Mouse (Mus musculus): ENCODE results near the gene Zic2.
A peak's percentile ranks its signal among the peaks of the same experiment; 100 is the strongest.

Gene Zic2

DNA sequence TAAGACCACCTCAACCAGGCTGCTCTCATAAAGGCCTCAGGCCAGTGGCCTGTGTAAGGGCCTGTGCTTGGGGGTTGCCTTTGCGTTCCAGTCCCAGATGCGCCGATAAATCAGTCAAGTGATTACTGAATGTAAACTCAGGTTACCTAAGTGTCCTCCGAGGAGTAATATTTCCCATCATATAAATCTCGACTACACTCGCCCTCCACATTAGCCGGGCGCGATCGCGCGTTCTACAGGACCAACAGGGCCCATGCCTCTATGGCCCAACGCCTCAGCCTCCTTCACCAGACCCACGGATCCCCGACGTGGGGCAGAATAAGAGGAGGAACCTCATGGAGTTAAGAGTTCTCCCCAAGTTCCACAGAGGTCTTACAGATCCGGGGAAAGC is 12.6 kb upstream of the Zic2 start:
- DNase-seq: no peak

DNA sequence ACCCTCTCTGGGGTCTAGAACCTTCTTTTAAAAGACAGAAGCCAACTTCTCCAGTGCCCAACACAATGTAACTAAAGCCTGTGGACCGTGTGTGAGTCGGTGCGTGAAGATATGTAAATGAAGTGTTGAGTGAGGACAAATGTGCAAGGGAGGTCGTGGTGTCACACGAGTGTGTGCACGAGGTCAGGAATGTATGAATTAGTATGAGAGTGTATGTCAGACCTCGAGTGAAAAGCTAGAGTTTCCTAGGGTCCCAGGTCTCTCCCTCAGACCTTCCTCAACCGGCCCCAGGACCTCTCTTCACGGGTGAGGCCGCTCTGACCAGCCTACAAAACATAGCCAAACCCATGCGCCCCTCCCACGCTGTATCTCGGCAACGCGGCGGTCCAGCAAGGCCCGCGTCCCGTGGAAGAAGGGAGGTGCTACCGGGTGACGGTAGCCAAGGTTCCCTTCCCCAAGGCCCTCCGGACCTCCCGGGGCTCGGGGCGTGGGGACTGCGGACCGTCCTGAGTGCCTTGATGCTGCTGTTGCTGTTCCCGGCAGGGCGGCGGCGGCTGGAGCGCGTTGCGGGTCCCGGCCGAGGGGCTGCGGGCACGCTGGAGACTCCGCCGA is 12.0 kb upstream of the Zic2 start:
- DNase-seq: no peak

DNA sequence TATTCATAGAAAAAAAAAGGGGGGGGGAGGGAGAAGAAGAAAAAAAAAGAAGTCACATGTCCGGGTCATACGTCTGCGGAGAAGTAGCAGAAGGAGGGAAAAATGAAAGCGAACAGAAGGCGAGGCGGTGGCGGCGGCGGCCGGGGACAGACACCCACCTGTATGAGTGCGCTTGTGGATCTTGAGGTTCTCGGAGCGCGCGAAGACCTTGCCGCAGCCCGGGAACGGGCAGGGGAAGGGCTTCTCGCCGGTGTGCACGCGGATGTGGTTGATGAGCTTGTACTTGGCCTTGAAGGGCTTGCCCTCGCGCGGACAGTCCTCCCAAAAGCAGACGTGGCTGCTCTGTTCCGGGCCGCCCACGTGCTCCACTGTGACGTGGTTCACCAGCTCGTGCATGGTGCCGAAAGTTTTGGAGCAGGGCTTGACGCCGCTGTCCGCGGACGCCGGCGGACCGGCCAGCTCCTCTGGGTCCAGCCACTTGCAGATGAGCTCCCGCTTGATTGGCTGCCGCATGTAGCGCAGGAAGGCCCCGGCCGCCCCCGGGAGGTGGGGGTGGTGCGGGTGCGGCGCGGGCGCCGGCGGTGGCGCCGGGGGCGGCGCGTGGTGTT is 11.4 kb upstream of the Zic2 start:
- peak in 1 of 2 experiments; percentile 61 for DNase-seq

DNA sequence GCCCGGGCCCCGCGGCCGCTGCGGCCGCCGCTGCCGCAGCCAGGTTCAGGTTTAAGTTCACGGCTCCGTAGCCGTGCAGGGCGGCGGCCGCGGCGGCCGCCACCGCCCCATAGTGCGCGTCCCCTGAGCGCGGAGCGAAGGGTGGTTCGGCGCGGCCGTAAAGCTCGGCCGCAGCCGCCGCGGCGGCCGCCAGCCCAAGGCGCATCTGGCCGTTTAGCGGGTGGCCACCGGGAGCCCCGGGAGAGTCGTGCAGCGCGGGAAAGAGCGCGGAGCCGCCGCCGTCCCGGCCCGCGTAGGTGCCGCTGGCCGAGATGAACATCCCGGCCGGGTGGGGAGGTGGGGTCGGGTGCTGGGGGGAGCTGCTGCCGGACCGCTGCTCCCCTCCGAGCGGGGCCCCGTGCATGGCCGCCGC is 10.9 kb upstream of the Zic2 start:
- peak in 1 of 2 experiments; percentile 32 for DNase-seq

DNA sequence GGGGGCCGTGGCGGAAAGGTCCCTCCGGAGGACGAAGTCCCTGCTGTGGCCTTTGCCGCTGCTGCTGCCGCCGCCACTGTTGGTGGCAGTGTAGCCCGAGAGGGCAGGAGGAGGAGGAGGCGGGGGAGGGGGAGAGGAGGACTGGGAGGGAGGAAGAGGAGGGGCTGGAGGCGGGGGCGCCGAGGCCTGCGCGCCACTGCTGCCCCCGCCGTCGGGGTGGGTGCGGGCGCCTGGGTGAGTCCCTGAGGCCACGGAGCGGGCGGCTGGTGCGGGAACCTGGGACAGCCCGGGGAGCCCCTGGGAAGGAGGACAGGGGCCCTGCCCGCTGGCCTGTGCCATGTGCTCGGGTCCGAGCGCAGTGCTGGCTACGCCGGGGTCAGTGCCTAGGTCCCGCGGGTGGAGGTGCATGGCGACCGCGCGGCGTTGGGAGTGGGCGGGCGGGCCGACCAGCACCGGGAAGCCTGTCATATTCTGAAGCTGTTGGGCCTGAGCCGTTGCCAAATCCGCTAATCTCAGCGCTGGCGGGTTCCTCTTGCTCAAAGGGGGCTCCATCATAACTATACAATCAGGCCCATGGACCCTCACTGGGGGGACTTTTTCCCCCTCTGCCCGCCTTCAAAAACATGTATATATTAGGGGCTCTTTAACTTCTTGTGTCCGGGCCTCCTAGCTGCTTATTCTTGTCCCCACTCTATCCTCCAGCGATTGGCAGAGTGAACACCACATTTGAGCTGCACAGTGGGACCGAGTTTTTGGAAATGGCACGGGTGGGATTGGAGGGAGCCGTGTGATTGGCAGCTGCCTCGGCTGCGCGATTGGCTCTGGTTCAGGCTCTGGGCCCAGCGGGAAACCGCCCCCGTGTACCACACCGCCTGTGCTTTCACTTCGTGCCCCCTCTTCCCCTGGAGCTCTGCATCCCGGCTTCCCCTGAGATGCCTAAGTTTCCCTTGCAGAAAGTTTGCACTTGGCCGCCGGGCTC is 10.2 kb upstream of the Zic2 start, which contains the start of gene Zic5:
Gene Zic5, minus strand, starts transcription at position 915 of the 979 bp plus-strand sequence.
- peak in 1 of 2 experiments; percentile 38 for DNase-seq

DNA sequence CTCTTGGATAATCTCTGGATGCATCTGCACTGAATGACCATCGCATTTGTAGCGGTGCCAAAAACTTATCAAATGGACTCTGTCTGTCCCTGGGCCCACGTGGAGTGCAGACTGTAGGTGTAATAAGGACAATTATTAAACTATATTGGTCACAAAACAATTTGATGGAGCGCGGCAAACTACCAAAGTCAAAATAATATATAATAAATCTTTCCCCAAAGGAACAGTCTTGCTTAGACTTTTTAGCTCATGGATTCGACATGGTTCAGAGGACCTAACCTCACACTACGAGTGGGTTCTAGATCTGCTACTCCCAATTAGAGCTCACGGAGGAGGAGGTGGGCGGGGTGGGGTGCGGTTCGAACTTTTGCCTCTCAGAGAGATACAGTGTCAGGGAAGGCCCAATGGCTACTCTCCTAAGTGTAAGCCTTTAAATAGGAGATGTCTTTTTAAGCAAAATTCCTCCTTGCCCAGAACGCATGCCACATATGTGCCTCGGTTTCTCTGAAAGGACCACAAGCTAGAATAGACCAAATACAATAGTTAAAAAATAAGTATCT is 9.2 kb upstream of the Zic2 start:
- DNase-seq: no peak

DNA sequence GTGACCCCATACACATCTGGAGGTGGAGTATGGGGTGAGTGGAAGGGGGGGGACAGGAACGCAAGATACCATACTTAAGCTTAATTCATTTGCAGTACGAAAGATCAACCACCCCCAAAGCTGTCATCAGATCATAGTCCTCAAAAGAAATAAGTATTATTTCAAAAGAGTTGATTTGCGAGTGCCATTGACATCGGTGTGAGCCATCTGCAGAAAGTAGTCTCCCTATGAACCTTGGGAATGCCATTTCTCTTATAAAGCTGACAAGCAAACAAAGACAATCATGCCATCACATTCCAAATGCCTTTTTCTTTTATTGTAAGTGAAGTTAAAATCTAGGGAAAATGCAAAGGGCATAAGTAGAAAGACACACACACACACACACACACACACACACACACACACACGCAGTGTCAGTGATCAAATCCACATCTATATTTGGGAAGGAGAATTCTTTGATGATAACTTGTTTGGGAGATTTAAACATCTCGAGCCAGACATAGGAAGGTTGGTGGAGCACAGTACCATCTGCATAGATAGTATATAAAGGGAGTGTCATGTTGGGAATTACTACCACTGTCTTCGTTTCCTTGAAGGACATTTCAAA is 8.4 kb upstream of the Zic2 start:
- DNase-seq: no peak

DNA sequence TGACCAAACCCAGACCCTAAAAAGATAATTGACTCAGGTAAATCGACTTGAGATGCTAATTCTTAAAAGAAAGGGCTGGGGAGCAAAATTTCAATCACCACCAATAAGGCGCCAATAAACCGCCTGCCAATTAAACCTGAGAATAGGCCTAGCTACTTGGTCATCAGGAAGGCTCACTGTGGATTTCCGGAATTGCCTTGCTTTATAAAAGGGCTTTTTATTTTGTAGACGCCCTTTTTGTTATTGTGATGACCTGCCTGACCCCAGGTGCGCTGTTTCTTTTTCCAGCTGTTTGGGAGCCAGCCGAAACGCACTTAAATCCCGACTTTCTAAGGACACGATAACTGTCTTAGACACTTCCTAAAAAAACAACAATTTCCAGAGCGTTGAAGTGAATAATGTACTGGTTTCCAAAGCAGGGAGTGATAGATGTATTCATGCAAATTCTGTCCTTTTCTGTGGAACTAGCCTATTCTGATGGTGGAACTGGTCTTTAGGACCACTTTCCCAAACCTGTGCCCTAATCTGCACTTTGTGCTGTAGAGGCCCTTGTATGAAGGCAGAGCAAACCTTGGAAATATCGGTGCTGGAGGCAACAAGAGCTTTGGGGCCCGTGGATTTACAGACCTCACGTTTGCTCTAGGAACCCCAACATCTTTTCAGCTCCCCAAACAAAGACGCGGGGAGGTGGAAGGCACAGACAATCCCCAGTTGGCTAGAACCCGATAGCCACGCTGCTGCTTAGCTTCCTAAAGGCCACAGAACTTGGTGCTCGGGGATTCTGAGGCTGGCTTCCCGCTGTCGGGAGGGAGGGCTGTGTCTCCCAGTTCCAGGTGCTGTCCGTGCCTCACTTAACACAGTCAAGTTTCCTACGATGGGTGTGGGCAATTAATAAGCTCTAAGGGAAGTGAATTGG is 7.1 kb upstream of the Zic2 start:
- DNase-seq: peak in 1 of 2 experiments; percentile 10

DNA sequence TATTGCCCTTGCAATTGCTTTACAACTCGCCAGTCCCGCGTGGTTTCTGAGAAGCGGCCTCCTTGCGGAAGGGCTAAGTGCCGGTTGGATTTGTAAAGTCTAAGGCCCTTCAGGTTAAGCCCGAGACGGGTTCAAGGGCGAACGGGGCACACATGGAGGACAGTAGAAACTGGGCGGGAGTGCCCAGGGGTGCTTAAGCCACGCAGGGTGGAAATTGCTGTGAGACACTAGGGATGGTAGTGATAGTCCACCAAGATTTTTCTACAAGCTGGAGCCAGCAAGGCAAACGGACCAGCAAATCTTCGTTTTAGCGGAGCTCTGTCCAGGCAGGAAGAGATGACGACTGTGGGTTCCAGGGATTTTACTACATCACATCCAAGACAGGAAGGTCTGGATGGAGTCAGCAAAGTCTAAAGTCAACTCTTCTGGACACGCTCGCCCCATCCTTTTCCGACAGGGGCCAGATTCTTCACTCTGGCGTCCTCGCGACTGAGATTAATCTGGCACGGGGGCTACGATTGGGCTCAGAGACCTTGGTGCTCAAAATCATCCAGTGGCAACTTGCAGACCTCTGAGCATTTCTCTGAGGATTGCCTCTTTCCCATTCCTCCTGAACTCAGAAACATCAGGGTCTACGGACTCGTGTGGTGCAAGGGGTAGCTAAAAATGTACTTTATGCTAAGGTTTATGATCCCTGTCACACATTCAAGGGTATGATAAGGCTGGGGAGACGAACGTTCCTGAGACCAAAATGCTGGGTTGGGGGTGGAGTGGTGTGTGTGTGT is 6.1 kb upstream of the Zic2 start:
- peak; percentile 20 to 42 for DNase-seq

DNA sequence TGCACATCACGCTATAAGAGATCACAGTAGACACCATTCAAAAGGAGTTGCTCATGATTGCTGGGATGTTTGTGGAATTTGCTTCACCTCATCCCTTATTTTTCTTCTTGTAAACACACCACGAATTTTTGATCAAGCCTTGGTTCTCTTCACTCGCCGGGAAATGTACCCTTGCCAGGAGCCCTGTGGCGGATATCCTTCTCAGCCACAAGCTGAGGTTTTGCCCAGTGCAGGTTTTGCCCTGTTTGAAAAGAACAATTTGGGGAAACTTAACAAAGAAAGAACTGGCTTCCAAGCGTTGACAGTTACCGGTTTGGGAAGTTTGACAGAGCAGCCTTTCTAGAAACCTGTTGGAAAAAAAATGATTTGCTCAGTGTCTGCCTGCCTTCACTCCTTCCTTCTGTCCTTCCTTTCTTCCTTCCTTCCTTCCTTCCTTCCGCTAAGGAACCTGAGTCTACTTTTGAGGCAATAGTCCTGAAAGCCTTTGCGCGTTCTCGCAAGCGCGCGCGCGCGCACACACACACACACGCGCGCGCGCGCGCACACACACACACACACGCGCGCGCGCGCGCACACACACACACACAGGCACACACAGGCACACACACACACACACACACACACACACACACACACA is 3.7 kb upstream of the Zic2 start:
- no peak for DNase-seq

DNA sequence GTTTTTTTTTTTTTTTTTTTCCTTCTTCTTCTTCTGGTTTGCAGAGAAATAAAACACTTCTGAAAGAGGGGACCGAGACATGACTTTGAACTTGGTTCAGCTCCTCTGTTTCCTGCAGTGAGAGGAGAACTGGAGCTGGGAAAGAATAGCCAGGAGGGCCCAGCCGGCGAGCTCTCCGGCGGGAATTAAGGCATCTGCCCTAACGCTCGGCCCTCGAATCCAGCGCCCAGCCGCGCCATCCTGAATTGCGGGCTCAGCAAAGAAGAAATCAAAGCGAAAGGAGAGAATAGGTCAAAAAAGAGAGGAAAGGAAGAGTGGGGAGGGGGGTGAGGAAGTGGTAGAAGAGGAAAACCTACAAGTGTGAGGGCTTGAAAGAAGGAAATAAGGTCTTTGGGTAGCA is 3.1 kb upstream of the Zic2 start:
- peak in 1 of 2 experiments; percentile 15 for DNase-seq

DNA sequence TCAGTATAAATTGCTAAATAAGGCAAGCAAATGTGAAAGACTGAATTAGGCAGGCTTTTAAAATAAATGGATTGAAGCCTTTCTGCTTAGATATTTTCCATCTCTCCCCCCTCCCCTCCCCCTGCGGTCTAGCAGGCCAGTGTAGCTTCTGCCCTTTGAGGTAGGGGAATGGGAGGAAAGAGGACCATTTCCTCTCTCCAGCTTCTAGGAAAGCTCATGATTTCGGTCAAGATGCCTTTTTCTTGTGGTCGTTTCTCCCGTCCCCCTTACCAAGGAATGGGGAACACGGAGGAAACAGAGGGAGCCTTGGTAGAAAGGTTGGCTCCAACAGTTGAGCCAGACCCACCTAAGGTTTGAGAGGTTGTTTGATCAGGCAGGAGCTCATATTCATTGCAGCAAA is 2.6 kb upstream of the Zic2 start:
- DNase-seq: no peak

DNA sequence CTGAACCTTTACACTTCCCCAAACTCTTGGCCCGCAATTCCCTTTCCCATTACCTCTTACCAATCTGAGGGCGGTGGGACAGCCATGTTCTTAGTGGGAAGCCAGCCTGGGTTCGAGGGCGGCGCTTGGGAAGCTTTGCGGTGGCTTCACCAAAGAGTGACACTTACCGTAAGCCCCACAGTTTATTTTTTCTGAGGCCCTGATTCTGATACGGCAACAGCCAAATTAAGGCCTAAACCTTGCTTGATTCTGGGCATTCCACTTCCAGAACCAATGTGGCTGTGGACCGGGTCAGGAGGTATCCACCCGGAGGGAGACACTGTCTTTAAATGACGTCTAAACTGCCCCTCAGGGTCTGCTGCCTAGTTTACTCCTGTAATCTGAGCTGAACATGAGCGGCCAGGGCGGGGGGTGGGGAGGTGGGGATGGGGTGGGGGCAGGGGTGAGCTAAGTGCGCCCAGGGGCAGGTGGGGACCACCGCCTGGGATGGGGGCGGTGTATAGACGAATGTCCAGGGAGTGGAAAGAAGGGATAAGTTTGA is 2.0 kb upstream of the Zic2 start:
- peak in 1 of 2 experiments; percentile 2 for DNase-seq

DNA sequence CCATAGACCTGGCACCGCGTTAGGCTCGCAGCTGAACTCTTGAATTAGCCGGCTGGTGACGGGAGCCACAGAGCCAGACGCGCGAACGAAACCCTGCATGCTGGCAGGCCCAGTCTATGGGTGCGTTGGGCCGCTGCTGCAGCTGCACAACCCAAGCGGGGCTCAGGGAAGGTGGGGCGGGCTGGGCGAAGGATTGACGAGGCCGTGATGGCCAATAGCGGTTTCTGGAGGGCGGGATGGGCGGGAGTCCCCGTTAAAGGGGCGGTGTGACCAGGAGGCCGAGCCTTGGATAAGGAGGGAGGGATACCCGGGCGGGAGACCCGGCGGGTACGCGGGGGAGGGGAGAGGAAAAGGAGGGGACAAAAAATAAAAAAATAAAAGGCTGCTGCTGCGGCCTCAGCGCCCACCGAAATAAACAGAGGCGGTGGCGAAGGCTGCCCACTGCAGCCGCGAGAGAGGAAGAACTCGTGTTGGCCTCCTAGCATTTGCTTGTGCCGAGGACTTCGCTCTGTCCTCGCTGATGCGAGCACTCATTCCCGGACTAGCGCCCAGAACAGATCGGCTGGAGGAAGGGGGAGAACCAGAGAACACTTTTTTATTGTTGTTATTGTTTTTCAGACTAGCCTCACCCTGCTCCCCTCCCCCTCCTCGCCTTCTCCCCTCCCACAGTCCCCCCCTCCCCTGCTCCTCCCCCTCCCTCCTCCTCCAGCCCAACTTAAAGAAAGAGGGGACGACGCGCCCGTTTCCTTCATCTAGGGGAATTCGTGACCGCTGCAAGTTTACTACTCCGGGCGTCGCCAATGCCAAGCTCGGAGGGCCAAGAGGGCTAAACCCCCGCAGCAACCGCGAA is 969 bp upstream of the Zic2 start:
- DNase-seq: peak; percentile 31 to 56

DNA sequence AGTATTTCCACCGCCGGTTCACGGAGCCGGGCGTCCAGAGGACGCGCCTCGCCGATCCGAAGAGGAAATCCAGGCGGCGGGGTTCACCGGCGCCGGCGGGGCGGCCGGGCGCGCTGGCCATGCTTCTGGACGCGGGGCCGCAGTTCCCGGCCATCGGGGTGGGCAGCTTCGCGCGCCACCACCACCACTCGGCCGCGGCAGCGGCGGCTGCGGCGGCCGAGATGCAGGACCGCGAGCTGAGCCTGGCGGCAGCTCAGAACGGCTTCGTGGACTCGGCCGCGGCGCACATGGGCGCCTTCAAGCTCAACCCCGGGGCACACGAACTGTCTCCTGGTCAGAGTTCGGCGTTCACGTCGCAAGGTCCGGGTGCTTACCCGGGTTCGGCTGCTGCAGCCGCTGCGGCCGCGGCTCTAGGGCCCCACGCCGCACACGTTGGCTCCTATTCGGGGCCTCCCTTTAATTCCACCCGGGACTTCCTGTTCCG is 364 bp downstream of the Zic2 start:
- DNase-seq: peak; percentile 44 to 57

DNA sequence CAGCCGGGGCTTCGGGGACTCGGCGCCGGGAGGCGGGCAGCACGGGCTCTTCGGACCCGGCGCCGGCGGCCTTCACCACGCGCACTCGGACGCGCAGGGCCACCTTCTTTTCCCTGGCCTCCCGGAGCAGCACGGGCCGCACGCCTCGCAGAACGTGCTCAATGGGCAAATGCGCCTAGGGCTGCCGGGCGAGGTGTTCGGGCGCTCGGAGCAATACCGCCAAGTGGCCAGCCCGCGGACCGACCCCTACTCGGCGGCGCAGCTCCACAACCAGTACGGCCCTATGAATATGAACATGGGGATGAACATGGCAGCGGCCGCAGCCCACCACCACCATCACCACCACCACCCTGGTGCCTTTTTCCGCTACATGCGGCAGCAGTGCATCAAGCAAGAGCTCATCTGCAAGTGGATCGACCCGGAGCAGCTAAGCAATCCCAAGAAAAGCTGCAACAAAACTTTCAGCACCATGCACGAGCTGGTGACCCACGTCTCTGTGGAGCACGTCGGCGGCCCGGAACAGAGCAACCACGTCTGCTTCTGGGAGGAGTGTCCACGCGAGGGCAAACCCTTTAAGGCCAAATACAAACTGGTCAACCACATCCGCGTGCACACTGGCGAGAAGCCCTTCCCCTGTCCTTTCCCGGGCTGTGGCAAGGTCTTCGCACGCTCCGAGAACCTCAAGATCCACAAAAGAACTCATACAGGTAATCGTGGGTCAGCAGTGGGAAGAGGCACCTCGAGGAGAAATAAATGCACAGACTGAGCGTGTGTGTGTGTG is 996 bp downstream of the Zic2 start:
- peak; percentile 37 to 60 for DNase-seq

DNA sequence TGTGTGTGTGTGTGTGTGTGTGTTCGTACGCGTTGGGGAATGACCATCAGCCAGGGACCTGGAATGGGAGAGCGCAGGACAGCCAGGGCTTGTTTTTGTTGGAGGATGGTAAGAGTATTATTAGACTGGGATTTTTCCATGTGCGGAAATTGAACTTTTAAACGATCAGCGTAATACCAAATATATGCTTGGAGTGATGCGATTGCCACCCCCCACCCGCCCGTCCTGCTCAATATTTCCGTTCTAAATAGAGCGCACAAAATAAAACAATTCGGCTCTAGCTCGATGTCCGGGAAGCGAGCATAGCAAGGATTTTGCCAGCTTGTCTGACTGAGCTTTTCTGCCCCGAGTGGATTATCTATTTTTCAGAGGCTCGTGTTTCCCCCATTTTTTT is 1.6 kb downstream of the Zic2 start:
- no peak for DNase-seq

DNA sequence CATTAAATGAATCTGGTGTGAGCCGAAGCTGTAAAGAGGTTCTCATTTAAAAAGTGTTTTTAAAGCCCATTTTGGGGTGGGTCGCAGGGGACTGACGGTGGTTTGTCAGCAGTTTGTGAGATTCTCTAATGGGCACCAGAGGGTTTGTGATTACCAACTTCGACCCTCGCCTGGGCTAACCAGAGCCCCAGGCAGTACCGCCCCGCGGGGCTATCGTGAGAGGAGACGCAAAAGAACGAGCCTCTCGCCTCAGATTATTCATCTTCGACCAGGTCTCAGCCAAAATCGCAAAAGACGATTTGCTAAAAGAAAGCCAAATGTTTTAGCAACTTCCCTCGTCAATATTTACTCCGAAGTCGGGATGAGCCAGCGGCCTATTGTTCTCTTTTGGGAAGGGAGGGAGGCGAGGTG is 2.0 kb downstream of the Zic2 start:
- DNase-seq: peak in 1 of 2 experiments; percentile 11

Data from kidney, postnatal 4 days (tissue).